Mouse (Mus musculus) liver, adult (tissue): ENCODE data around the gene Kin.

Source experiments
- GATA4 ChIP-seq: IDR thresholded peaks from 2 replicates; pipeline ENCODE4 v1.6.1; 2014; ENCODE audit warnings: mild to moderate bottlenecking, low read length; ENCODE audit not compliant: insufficient replicate concordance

The Kin gene

DNA sequence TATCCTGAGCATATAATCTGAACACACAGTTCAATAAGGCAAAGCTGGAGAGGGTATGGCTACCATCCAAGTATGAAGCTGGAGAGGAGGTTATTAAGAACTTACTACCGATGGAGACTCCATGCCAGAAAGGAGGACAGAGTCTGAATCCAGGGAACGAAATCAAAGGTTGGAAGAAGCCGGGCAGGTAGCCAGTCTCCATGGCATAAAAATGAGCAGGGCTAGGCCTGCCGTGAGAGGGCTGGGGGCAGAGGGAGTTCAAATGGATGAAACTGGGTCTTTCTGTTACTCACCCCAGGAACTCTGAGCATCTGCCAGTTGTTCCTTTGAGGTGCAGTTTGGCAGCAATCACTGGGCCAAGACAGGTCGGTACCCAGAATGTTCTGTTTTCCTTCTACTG, 60.1 kb downstream of the Kin start:
- TF ChIP-seq GATA4 = no peak
